Comparison of ENCODE assay signal across 16 mouse cellular contexts in the genomic region with DNA sequence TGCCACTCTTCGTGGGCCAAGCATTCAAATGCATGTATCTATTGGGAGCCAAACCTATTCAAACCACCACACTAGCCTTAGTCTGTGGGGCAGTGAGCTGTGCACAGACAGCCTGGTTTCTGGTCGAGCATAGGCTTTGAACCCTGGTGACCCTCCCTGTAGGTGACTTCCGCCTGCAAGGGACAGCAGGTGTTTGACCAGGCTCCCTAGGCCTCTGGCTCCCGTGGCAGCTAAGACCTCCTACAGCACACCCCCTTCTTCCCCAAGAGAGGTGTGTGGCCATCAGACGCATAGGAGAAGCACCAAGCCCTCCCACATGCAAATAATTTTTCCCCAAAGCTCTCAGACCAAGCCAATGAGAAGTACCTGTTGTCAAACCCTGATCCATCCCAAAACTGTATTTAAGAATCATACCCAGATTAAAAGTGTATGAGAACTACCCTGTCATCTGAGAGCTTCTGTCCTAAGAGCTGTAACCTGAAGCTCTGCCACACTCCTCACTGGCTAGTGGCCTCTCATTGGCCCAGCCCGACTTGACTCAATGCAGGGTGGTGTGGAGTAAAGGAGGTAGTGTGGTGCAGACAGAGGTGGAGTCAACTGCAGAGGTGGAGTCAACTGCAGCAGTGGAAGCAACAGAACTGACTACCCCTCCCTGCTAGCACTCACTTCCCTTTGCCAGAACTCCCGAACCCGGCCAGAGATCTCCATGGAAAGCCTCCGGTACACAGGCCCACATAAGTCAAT.
DNase-seq lines count a peak whose midpoint lies in the region; ATAC-seq and TF ChIP-seq lines count a peak whose summit lies in the region.
"Had no signal": no experiment of that assay in that cellular context is flagged by ENCODE, and none has a peak within 500 bp of the region (broad histone marks: within the 10 kb centered on the region; RNA-seq: fewer than 3 reads in every experiment).

No protein-coding gene starts in this region.

- H3K4me2 ChIP-seq in embryonic facial prominence, embryonic 11.5 days (ENCODE audit: low read depth, low read length), result no peak overlapping the region
- H3K4me2 ChIP-seq in lung, postnatal 0 days (replicated peaks; ENCODE audit: low read depth, low read length), result no peak overlapping the region
- no peak overlapping the region for H3K4me2 ChIP-seq in forebrain, embryonic 16.5 days (ENCODE audit: low read length)
- H3K4me2 ChIP-seq in forebrain, embryonic 11.5 days (ENCODE audit: low read depth, low read length, severe bottlenecking), result no peak overlapping the region
- H3K4me2 ChIP-seq: intestine, embryonic 15.5 days; liver, embryonic 11.5 days; midbrain, embryonic 12.5 days had no signal

- no peaks in the 10 kb centered on the region for H3K36me3 ChIP-seq in embryonic facial prominence, embryonic 11.5 days (replicated peaks; ENCODE audit: control insufficient read depth, insufficient read depth, low read depth, low read length)
- H3K36me3 ChIP-seq in lung, postnatal 0 days (ENCODE audit: insufficient read depth, low read length), result no peaks in the 10 kb centered on the region
- no peaks in the 10 kb centered on the region for H3K36me3 ChIP-seq in forebrain, embryonic 16.5 days (ENCODE audit: control insufficient read depth, insufficient read depth)
- no peaks in the 10 kb centered on the region for H3K36me3 ChIP-seq in forebrain, embryonic 11.5 days (ENCODE audit: control insufficient read depth, insufficient read depth, low read length)
- H3K36me3 ChIP-seq: intestine, embryonic 15.5 days; midbrain, embryonic 12.5 days had no signal

- no peak overlapping the region for H3K9ac ChIP-seq in embryonic facial prominence, embryonic 11.5 days (replicated peaks; ENCODE audit: low read length)
- no peak overlapping the region for H3K9ac ChIP-seq in lung, postnatal 0 days (replicated peaks; ENCODE audit: low read depth)
- H3K9ac ChIP-seq in forebrain, embryonic 16.5 days (replicated peaks; ENCODE audit: low read depth, low read length), result no peak overlapping the region
- no peak overlapping the region for H3K9ac ChIP-seq in forebrain, embryonic 11.5 days (ENCODE audit: low read length)
- H3K9ac ChIP-seq: intestine, embryonic 15.5 days; midbrain, embryonic 12.5 days had no signal

- no peaks in the 10 kb centered on the region for H3K9me3 ChIP-seq in embryonic facial prominence, embryonic 11.5 days (replicated peaks; ENCODE audit: control insufficient read depth, low read length)
- no peaks in the 10 kb centered on the region for H3K9me3 ChIP-seq in lung, postnatal 0 days (ENCODE audit: low read length)
- H3K9me3 ChIP-seq in forebrain, embryonic 16.5 days (ENCODE audit: control insufficient read depth, low read length), result no peaks in the 10 kb centered on the region
- no peaks in the 10 kb centered on the region for H3K9me3 ChIP-seq in forebrain, embryonic 11.5 days (ENCODE audit: control insufficient read depth, low read length)
- H3K9me3 ChIP-seq: intestine, embryonic 15.5 days; midbrain, embryonic 12.5 days had no signal

- DNase-seq in lung, adult 18-20 months, result peak; percentile 10 to 17
- DNase-seq in lung, postnatal 25 days (ENCODE audit: low spot score), result no peak
- peak; percentile 14 for DNase-seq in R1 (ENCODE audit: low read depth, low spot score)
- peak; percentile 34 for DNase-seq in embryonic facial prominence, embryonic 11.5 days (ENCODE audit: low spot score)
- DNase-seq in lung, postnatal 0 days (ENCODE audit: low spot score), result peak; percentile 12
- DNase-seq in retina, postnatal 1 day, result no peak
- DNase-seq in forebrain, embryonic 11.5 days (ENCODE audit: low spot score), result no peak
- DNase-seq: adrenal gland, postnatal 10 days; cerebellum, postnatal 14 days; heart, adult 2 months; layer of hippocampus, adult 9-11 months had no signal

- 34% methylated on average over 9 of the region's 9 CpGs for WGBS in embryonic facial prominence, embryonic 11.5 days
- WGBS in lung, postnatal 0 days, result 30% methylated on average over 9 of the region's 9 CpGs
- WGBS in forebrain, embryonic 16.5 days, result 64% methylated on average over 9 of the region's 9 CpGs
- 58% methylated on average over 9 of the region's 9 CpGs for WGBS in forebrain, embryonic 11.5 days

- no peak overlapping the region for H3K27ac ChIP-seq in embryonic facial prominence, embryonic 11.5 days (replicated peaks; ENCODE audit: low read depth, low read length)
- H3K27ac ChIP-seq in lung, postnatal 0 days (ENCODE audit: low read length), result no peak overlapping the region
- no peak overlapping the region for H3K27ac ChIP-seq in forebrain, embryonic 16.5 days (ENCODE audit: low read length)
- no peak overlapping the region for H3K27ac ChIP-seq in forebrain, embryonic 11.5 days (ENCODE audit: low read depth, low read length)
- H3K27ac ChIP-seq: heart, adult 2 months; intestine, embryonic 15.5 days; midbrain, embryonic 12.5 days had no signal

- no peak for TF ChIP-seq CTCF in lung, postnatal 0 days (IDR thresholded peaks at IDR 0.05)

- no peak for TF ChIP-seq EP300 in lung, postnatal 0 days (IDR thresholded peaks at IDR 0.05)

- peak; percentile 87 for ATAC-seq in embryonic facial prominence, embryonic 11.5 days (replicated peaks; ENCODE audit: insufficient number of reproducible peaks, low FRiP score, low TSS enrichment, low read depth)
- peak; percentile 52 for ATAC-seq in lung, postnatal 0 days
- no peak for ATAC-seq in forebrain, embryonic 16.5 days
- no peak for ATAC-seq in forebrain, embryonic 11.5 days (replicated peaks; ENCODE audit: low FRiP score)
- ATAC-seq: intestine, embryonic 15.5 days had no signal

- H3K4me1 ChIP-seq in embryonic facial prominence, embryonic 11.5 days (ENCODE audit: control insufficient read depth, insufficient read depth, low read length), result no peaks in the 10 kb centered on the region
- H3K4me1 ChIP-seq in lung, postnatal 0 days (ENCODE audit: insufficient read depth, low read depth, low read length), result no peaks in the 10 kb centered on the region
- H3K4me1 ChIP-seq in forebrain, embryonic 16.5 days (replicated peaks; ENCODE audit: control insufficient read depth, insufficient read depth, low read length), result no peaks in the 10 kb centered on the region
- H3K4me1 ChIP-seq in forebrain, embryonic 11.5 days (replicated peaks; ENCODE audit: control insufficient read depth, insufficient read depth, low read length), result no peaks in the 10 kb centered on the region
- H3K4me1 ChIP-seq: intestine, embryonic 15.5 days; midbrain, embryonic 12.5 days had no signal

- no peaks in the 10 kb centered on the region for H3K27me3 ChIP-seq in embryonic facial prominence, embryonic 11.5 days (ENCODE audit: control insufficient read depth, insufficient read depth, low read length)
- no peaks in the 10 kb centered on the region for H3K27me3 ChIP-seq in lung, postnatal 0 days (replicated peaks; ENCODE audit: insufficient read depth, low read length)
- no peaks in the 10 kb centered on the region for H3K27me3 ChIP-seq in forebrain, embryonic 16.5 days (replicated peaks; ENCODE audit: control insufficient read depth, insufficient read depth, low read length)
- H3K27me3 ChIP-seq in forebrain, embryonic 11.5 days (ENCODE audit: control insufficient read depth, insufficient read depth, low read length), result no peaks in the 10 kb centered on the region
- H3K27me3 ChIP-seq: intestine, embryonic 15.5 days; midbrain, embryonic 12.5 days had no signal

- no peak overlapping the region for H3K4me3 ChIP-seq in embryonic facial prominence, embryonic 11.5 days (ENCODE audit: low read depth, low read length)
- no peak overlapping the region for H3K4me3 ChIP-seq in lung, postnatal 0 days (ENCODE audit: low read depth, low read length)
- no peak overlapping the region for H3K4me3 ChIP-seq in forebrain, embryonic 16.5 days (replicated peaks; ENCODE audit: low read length)
- no peak overlapping the region for H3K4me3 ChIP-seq in forebrain, embryonic 11.5 days (ENCODE audit: low read depth, low read length)
- H3K4me3 ChIP-seq: erythroblast, embryonic 14.5 days; heart, adult 2 months; intestine, embryonic 15.5 days; midbrain, embryonic 12.5 days had no signal

Comparison
In these comparisons a context has a peak if more than half of its experiments do, and no peak if none do; other contexts are left out.
1. DNase-seq: peak in lung, adult 18-20 months (2 of 2), R1 (single experiment), embryonic facial prominence, embryonic 11.5 days (single experiment) and lung, postnatal 0 days (single experiment); none in lung, postnatal 25 days (single experiment), retina, postnatal 1 day (single experiment) and forebrain, embryonic 11.5 days (single experiment).
2. ATAC-seq: peak in embryonic facial prominence, embryonic 11.5 days (single experiment) and lung, postnatal 0 days (single experiment); none in forebrain, embryonic 16.5 days (single experiment) and forebrain, embryonic 11.5 days (single experiment).